Mouse (Mus musculus) pancreas, adult 10 weeks (tissue): ENCODE results near the gene Msi2. TPM values are rescaled to one million over a fixed set of nuclear protein-coding genes. Genes with fewer than 3 reads are reported as not detected.

Source experiments
- polyA plus RNA-seq: library from polyadenylated mRNA; stranded (reverse); fragments of 350-450 nt; fragmentation: Illumina TruSeq; extraction: RNeasy Lipid Tissue Mini Kit (QIAGEN cat#74804); gene quantifications from one replicate; pipeline ENCODE4 v1.2.3, GENCODE M21; 2015; ENCODE audit warnings: low read depth, low replicate concordance; ENCODE audit not compliant: insufficient read depth

Msi2 gene
- polyA plus RNA-seq: 6.3 TPM

DNA sequence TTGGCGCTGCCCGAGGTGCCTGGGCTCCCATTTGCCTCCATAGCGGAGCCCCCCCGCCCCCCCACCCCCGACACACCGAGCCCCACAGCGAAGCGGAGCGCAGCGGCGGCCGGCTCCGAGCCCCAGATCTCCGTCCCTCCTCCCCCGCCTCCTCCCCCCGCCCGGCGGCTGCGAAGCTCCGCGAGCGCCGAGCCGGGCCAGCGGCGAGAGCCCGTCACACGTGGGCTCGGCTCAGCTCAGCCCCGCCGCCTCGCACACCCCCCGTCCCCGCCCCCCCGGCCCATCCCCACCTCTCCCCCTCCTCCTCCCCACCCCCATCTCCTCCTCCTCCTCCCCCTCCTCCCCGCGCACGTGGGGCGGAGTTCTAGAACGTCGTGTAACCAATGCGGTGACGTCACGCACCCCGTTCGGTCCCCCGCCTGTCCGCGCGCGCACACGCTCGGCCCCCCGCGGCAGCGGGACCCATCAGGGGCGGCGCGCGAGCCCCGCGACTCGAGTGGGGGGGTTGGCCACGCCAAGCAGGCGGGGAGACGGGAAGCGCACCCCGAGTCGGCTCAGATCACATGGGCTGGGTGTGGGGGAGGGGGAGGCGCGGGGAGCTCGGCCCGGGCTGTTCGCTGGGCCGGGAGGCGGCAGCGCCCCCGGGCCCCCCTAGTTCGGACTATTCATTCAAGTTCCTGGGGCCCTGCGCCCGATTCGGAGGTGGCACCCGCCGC lies at the start of gene Msi2:
Gene Msi2 (minus strand): TSS at position 464 of the 716 bp plus-strand sequence.

DNA sequence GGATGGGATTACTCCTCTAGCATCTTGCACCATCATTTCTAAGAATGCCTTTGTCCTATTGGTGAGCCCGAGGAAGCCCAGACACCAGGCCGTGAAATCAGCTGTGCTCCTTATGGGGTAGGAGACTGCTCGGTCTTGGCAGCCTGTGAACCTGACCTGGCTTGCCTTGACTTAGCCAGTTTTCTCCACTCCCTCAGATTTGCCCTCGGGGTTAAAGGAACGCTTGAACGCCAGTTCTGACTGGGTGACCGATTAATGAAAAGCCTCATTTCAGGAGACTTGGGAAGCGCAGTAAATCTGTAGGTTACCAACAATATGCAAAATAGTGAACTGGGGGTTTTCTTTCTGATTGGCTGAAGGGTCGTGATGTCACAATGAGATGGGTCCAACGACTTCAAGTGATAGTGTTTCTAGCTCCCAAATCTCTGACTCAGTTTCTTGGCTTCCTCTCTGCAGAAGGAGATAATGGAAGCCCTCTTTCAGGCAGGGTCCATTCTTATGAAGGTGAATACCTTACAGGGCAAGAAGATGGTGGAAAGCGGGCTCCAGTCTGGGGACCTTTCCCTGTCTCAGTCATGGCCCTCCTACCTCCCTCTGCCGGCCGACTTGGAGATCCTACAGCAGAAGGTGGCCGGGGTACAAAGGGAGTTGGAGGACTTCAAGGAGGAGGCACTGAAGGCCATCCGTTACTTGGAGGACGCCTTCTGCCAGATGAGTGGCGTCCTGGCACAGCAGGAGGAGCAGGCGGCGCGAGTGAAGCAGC lies 424.5 kb downstream of the Msi2 start, which contains the start of gene Ccdc182:
Gene Ccdc182 (plus strand): TSS at position 428 of the 763 bp plus-strand sequence.

Other genes starting within 250 kb of the Msi2 start
- 12.9 TPM for gene Akap1, start 146.1 kb upstream of the Msi2 start, polyA plus RNA-seq
- 12.4 TPM for gene Scpep1, start 237.0 kb upstream of the Msi2 start, polyA plus RNA-seq
- gene Elobl, start 248.4 kb upstream of the Msi2 start, polyA plus RNA-seq: not detected